Mouse (Mus musculus) G1E (cell line): ENCODE data around the gene Ptpn4.

Source experiments
- CTCF ChIP-seq: IDR thresholded peaks from 2 replicates; pipeline ENCODE4 v1.5.1; 2012; ENCODE audit warnings: low read depth, low read length, inconsistent platforms, mixed read lengths
- GATA1 ChIP-seq: IDR thresholded peaks from 2 replicates; pipeline ENCODE4 v1.6.1; 2012; ENCODE audit warnings: borderline replicate concordance, low read length, inconsistent platforms, mixed read lengths
- TAL1 ChIP-seq: conservative IDR thresholded peaks from 2 replicates; pipeline ENCODE4 v1.6.1; 2012; ENCODE audit warnings: low read depth, low read length, inconsistent platforms, mixed read lengths

DNA sequence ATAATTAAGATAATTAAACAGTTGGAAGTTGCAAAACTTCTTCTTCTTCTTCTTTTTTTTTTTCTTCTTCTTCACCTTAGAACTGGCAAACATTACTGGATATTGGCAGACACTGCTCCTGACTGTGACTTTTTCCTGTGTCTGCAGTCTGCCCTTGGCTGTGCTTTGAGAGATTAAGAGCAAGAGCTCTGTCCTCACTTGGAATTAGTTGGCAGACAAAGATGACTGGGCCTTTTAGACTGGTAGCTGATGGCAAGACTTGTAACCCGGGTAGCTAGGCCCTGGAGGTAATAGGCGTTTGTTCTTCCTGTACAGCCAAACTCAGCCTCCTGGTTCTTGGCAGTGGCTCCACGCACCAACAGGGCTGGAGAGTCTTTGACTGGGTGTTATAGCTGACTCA lies 5.7 kb upstream of the Ptpn4 start:
- TF ChIP-seq CTCF: no peak
- no peak for TF ChIP-seq TAL1
- TF ChIP-seq GATA1: no peak
